Mouse (Mus musculus) megakaryocyte-erythroid progenitor cell, adult 5-6 weeks (primary cell): ENCODE results near the gene Arhgap45. TPM values are rescaled to one million over a fixed set of nuclear protein-coding genes. Genes with fewer than 3 reads are reported as not detected.

Experiments
- ATAC-seq: replicated peaks from 2 replicates; pipeline ENCODE4 v1.8.0; 2016; ENCODE audit warnings: mild to moderate bottlenecking, inconsistent platforms; ENCODE audit not compliant: severe bottlenecking, poor library complexity, low FRiP score, low TSS enrichment
- total RNA-seq, 2 experiments: library from RNA; stranded (forward) in 1 of 2; stranded (reverse) in 1 of 2; fragments of 200-1000, 215-1000 nt in 1 of 2; fragments of >200 nt in 1 of 2; fragmentation: Nextera tagmentation in 1 of 2; gene quantifications; 2 replicates each; pipeline ENCODE4 v1.2.3; 2014 to 2017

Gene Arhgap45
- total RNA-seq, 2 experiments from 2014 or later, result 52.8 to 103 TPM

DNA sequence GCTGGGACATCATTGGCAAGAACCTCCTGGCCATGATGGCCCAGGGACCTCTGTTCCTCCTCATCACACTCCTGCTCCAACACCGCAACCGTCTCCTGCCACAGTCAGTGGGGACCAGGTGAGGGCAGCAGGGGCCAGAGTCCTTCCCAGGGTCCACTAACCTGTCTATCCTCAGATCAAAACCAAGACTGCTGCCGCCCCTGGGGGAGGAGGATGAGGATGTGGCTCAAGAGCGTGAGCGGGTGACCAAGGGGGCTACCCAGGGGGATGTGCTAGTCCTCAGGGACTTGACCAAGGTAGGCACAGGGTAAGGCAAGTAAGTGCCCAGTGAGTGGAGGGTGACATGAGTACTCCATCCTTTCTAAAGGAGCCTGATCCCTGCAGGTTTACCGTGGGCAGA lies 4.7 kb upstream of the Arhgap45 start:
- ATAC-seq, result no peak

DNA sequence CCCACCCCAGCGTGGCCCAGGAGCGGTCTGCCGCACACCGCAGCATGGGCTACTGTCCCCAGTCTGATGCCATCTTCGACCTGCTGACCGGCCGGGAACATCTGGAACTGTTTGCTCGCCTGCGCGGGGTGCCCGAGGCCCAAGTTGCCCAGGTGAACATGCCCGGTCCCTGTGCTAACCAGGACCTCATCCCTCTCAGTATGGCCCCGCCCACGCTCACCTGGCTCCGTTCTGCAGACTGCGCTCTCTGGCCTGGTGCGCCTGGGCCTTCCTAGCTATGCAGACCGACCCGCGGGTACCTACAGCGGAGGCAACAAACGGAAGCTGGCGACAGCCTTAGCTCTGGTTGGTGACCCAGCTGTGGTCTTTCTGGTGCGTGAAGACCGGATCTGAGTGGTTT lies 2.8 kb upstream of the Arhgap45 start:
- no peak for ATAC-seq

DNA sequence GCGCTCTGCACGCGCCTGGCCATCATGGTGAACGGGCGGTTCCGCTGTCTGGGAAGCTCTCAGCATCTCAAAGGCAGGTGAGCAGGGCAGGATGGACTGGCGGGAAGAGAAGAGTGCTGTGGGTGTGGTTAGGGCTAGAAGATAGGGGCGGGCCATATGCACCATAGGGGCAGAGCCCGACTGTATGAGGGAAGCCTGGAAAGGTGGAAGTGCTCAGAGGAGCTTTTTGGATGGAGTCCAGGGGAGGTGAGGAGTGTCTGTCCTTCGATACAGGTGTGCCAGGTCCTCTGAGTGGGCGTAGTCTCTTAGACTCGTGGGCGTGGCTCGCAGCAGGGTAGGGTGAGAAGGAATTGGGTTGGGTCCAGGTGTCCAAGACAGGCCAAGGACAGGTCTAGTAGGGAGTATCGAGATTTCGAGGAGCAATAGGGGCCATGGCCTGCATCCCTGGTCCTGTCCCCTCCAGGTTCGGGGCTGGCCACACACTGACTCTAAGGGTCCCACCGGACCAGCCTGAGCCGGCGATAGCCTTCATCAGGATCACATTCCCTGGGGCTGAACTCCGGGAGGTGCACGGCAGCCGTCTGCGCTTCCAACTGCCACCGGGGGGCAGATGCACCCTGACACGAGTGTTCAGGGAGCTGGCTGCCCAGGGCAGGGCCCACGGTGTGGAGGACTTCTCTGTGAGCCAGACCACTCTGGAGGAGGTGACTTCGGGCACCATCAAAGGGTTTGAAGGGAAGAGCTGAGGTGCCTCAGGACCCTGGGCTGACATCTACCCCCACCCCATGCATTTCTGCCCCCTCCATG lies 1.8 kb upstream of the Arhgap45 start:
- no peak for ATAC-seq

DNA sequence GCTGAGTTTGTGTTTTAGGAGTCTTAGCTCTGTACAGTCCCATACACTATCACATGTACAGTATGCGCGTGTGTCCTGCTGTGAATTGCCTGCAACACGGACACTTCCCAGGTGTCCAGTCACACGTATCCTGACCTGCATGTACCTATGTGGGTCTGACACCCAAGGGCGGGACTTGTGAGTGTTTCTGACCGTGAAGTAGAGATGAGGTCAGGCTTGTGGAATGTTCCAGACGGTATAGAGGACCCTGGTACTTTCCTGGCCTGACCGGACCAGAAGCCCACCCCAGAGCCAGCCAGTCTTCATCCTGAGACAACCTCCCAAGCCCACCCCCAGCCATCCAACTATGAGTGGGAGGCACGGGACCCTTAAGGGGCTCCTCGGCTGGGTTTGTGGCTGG lies 870 bp upstream of the Arhgap45 start:
- ATAC-seq, result no peak

DNA sequence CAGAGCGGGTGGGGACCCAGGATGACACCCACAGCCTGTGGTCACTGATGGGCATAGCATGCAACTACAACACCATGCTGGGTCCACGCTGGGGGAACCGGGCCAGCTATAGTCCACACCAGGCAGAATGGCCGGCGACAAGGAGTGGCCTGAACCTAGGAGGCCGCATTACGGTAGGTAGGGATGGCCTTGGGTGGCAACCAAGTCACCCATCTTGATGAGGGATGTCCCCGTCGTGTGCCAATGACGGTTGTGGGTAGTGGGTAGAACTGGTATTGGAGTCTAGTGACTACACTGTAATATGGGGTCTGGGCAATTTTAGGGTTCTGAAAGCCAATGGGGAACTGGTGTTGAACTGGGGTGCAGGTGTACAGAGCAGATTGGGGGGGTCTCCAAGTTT lies 478 bp downstream of the Arhgap45 start:
- ATAC-seq, result peak; percentile 14

DNA sequence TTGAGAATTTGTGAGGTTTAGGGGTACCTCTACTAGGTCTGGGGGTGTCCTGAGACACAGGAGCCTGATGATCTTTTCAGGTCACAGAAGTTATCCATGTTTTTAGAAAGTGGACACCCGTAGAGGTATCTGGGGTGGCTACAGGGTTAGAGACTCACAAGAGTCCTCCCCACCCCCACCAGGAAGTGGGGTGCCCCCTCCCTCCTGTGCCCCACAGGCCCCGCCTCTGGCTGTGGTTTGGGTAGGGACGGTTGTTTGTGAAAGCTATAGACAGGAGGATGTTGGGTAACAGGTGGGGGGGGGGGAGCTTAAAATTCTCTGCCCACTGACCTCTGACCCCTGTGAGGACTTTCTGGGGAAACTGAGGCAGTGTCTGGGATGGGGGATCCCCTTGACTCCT lies 908 bp downstream of the Arhgap45 start:
- ATAC-seq, result peak; percentile 21; the same call in 1 of the 2 replicates

DNA sequence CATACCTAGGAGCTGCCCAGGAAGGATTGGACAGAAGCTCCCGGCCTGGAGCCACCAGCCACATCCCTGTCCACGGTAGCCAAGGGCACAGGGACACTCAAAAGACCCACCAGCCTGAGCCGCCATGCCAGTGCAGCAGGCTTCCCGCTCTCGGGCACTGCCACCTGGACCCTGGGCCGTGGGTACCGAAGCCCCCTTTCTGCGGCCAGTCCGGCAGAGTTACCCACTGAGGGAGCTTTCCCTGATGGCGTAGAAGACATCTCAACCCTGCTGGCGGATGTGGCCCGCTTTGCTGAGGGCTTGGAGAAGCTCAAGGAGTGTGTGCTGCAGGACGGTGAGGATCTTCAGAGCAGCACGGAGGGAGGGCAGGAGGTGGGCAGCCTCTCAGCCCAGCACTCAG lies 1.3 kb downstream of the Arhgap45 start:
- ATAC-seq, result no peak

DNA sequence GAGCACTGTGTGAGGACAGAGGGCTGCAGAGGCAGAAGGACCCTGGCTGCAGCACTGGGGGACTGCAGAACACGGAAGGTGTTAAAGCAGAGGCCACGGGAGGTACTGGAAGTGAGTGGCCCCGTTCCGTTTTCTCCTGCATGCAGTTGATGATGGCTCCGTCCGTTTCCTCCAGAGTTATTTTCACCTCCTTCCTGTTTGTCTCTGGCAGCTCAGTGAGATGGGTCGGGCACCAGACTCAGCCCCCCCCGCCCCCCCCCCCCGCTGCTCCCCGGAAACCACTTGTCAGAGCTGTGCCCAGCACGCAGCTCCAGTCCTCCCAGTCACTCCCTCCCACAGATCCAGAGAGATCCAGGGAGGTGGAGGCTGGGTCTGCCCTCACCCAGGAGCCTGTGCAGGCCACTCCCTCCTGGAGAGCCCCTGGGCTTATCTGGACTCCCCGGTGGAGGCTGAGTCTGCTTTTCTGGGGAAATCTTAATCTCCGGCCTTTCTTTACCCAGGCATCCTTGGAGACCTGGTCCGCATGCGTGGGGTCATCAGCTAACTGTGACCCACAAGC lies 2.4 kb downstream of the Arhgap45 start:
- peak; percentile 34 for ATAC-seq

DNA sequence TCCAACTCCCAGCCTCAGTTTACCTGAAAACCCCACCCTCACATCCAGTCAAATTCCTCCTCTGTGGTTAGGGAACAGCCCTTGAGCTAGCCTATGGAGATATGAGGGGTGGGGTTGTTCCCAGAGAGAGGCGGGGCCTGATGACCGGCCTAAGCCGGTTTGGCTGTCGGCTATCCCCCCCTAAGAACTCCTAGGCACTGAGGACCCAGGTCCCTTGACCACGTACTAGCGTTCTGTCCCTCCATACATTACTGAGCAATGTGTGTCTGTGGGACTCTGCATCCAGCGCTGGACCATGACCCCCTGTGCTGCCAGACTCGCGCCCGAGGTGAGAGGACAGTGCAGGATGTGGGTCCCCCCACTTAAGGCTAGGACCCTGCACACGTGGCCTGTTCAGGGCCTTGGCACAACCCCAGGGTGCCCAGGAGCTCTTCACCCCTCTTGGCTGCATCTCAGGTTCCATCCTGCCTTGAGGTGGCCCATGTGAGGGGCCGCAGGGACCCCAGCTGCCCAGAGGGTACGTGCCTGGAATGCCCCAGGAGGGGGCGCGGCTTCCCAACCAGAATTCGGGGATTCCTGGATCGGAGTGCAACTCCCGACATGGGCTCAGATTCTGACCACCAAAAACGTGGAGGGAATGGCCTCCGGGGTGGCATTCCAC lies 3.1 kb downstream of the Arhgap45 start:
- no peak for ATAC-seq

DNA sequence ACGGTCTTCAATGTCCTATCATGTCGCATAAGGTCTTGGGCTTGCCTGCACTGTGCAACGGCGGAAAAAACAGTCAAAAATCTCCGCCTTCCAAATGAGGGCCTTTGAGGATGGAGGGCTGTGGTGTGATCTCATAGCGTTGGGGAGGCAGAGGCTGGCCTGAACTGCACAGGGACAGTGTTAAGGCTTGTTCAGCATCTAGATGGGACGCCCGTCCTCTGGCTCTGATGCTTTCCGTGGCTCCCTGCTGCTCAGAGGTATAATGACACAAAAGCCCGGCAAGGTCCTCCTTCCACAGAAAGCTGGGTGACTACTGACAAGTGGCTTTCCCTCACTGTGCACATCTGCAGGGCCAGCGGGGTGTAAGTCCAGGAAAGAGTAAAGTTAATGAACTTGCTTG lies 3.7 kb downstream of the Arhgap45 start:
- ATAC-seq, result no peak

DNA sequence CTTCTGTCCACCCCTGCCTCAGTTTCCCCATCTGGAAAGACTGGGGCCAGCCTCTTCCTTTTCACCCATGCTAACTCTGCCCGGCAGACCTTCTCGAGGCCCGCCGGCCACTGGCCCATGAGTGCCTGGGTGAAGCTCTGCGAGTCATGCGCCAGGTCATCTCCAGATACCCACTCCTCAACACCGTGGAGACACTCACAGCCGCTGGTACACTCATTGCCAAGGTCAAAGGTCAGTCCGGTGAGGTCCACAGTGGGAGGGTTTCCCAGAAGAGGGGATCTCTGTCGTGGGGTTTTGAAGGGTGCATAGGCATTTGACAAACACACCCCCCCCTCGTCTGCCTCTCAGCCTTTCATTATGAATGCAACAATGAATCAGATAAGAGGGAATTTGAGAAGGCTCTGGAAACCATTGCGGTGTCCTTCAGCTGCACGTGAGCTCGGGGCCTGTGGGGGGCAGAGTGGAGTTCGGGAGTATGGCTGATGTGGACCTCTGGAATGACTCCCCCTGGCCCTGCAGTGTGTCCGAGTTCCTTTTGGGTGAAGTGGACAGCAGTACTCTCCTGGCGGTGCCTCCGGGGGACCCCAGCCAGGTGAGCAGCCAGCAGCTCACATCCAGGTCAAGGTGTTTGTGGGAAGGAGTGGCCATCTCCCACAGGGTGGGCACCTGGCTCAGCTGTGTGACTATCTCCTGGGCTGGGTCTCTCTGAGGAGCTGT lies 4.3 kb downstream of the Arhgap45 start:
- no peak for ATAC-seq

DNA sequence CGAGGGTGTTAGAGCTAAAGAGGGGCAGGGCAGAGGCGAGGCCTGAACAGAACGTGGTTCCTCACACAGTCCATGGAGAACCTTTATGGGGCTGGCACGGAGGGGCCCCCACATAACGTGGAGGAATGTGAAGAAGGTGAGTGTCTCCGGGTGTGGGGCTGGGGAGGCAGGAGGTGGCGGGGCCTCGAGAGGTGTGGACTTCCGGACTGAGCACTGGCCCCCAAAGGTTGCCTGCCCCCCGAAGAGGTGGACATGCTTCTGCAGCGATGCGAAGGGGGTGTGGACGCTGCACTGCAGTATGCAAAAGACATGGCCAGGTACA lies 4.8 kb downstream of the Arhgap45 start:
- no peak for ATAC-seq

DNA sequence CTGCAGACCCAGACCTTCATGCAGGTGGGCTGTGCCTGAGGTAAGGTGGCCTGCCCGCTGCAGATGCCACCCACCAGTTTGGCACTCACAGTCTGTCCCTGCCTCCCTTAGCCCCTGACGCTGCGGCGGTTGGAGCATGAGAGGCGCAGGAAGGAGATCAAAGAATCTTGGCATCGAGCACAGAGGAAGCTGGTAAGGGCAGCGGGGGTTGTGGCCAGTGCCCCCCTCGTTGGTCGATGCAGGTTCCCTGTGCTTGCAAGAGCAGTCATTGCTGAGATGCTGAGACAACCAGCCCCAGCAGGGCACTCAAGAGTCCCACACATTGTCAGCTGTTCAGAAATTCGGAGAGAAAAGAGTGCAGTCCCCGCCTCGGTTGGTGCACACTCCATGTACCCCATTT lies 5.7 kb downstream of the Arhgap45 start:
- no peak for ATAC-seq

DNA sequence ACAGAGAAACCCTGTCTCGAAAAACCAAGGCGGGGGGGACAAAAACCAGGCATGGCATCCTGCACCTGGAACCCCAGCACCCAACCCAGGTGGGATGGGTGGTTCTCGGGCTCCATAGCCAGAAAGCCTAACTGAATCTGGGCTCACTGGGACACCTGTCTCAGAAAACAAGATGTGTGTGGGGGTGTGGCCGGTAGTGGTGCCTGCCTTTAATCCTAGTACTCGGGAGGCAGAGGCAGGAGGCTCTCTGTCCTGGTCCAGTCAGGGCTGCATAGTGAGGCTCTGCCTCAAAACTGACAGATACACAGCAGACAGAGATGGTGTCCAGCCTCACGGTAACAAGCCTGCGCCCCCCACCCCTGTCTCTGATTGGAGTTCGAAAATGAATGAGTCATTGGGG lies 6.4 kb downstream of the Arhgap45 start:
- ATAC-seq, result no peak

DNA sequence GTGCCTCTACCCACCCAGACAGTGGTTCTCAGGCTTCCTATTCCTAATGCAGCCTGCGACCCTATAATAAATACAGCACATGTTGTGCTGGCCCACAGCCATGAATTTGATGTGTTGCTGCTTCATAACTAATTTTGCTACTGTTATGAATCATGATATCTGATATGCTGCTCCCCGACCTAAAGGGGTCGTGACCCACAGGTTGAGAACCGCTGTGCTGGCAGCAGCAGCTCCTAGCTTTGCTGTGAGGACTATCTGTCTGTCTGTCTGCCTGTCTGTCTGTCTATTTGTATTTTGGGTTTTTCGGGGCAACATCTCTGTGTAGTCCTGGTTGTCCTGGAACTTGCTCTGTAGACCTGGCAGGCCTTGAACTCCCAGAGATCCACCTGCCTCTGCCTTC lies 7.3 kb downstream of the Arhgap45 start:
- ATAC-seq, result no peak

DNA sequence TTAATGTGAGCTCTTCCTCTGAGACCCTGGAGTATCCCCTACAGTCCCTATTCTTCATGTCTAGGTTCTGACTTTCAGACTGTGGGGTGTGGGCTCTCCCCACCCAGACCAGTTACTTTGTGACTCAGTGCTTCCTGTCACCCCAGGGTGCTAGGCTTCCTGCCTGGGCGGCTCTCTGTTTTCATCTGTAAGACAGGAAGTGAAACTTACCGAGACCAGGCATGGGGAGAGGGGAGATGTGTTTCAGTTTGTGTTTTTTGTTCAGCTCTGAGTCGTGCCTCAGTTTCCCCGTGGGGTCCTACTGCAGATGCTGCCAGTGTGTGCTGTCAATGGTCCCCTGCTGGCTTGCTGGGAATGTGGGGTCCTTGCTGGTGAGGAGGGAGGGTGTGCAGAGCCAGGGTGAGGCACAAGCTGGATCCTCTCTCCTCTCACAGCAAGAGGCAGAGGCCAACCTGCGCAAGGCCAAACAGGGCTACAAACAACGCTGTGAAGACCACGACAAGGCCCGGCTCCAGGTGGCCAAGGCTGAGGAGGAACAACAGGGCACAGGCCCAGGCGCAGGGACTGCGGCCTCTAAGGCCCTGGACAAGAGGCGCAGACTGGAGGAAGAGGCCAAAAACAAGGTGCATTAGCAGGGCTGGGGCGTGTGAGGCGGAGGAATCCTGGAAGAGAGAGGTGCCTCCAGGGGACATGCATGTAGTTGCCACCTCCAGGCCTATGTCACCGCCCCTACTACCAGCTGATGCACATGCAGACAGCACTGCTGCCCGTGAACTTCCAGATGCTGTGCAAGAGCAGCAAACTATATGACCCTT lies 8.0 kb downstream of the Arhgap45 start:
- ATAC-seq, result no peak

DNA sequence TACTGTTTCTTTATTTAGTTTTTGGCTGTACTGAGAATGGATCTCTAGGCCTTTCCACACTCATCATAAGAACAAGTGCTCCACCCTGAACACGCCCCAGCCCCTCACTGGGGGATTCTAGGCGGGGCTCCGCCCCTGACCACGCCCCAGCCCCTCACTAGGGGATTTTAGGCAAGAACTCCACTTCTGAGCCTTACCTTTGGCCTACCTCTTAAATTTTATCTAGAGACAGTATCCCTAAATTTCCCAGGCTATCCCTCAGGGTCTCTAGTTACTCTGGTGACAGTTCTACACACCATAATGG lies 8.5 kb downstream of the Arhgap45 start:
- no peak for ATAC-seq

DNA sequence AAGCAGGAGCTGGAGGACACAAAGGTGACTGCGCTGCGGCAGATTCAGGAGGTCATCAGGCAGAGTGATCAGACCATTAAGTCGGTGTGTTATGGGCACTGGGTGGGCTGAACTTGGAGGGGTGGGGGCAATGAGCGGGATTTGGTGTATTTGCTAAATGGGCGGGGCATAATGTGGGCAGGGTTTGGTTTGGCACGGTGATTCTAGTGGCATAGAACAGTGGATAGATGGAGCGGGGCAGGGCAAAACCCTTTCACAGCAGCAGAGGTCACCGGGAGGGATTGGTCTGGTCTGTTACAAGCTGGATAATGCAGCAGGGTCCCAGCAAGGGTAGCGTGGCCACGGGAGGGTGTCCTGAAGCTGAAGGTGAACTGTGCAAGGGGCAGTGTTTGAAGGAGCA lies 9.0 kb downstream of the Arhgap45 start:
- ATAC-seq, result no peak

DNA sequence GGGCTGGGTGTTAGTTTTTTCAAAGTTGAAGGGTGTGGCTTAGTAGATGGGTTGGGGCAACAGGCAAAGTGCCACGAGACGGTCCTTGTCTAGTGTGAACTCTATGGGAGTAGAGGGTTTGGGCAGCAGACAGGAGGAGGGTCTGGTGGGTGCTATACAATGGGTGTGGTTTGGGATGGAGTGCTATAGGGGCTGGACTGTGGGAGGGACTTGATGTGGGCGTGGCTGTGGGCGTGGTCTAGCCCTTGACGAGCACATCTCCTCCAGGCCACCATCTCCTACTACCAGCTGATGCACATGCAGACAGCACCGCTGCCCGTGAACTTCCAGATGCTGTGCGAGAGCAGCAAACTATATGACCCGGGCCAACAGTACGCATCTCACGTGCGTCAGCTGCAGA lies 9.4 kb downstream of the Arhgap45 start:
- peak; percentile 57 for ATAC-seq
